Mouse (Mus musculus): ENCODE measurements around the gene Sept8.

DNA sequence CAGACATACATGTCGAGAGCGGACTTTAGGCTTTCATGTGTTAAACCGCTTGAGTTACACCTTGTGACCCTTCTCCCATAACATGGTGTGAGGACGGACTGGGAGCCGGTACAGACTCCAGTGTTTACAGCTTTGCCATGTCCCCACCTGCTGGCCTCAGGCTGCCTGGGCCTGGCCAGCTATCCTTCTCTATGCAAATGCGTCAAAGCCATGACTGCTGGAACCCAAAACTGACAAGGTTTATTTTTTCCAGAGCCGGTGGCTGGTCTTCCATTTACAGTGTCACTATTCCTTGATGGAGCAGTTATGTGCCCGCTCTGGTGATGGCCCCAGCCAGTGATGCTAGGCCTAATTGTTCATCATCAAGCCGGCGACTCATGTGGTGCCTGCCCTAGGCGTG, 22.2 kb downstream of the Sept8 start:
- TF ChIP-seq POLR2A (IDR thresholded peaks at IDR 0.05; ENCODE audit: borderline replicate concordance, control insufficient read depth, low read depth, low read length) (no peak), CTCF (IDR thresholded peaks at IDR 0.05; ENCODE audit: control insufficient read depth, insufficient read depth, low read length) (no peak)

All from bone marrow, adult 2 months (tissue).